Mouse (Mus musculus): ENCODE data around the gene Atxn2. TPM values are rescaled to one million over a fixed set of nuclear protein-coding genes. Genes with fewer than 3 reads are reported as not detected.
"Not testable (repeated sequence)": the region's sequence is repeated elsewhere in the genome, so short reads cannot be mapped to it uniquely, and the experiment has no call there.

The Atxn2 gene
- polyA plus RNA-seq, 1 experiment from 2014 or later = 67.2 TPM

- Histone ChIP-seq H3K4me1 (peaks cover 29% of the 10 kb centered on the region), H3K36me3 (no peaks in the 10 kb centered on the region), H3K4me3 (peak overlapping the region; percentile 50), H3K9ac (replicated peaks) (0 out of 2 replicates have a peak overlapping the region, but pooled peaks have one; percentile 57), H3K9me3 (no peaks in the 10 kb centered on the region), H3K4me2 (replicated peaks) (peak overlapping the region; percentile 77), H3K27ac (replicated peaks) (no peak overlapping the region), H3K27me3 (peaks cover 30% of the 10 kb centered on the region)
- no peak for ATAC-seq (replicated peaks)
- WGBS = 11% methylated on average over 17 of the region's 17 CpGs
Observed at GRCm38 (mm10) chr5:121843138-121843905, 132.2 kb downstream of the Atxn2 start.

GRCm38 (mm10) chr5:121845361-121845760 lies 134.2 kb downstream of the Atxn2 start:
- WGBS = 45% methylated on average over 4 of the region's 4 CpGs
- peaks cover 18% of the 10 kb centered on the region for H3K27me3 ChIP-seq
- H3K9ac ChIP-seq (replicated peaks) = no peak overlapping the region
- no peak overlapping the region for H3K4me3 ChIP-seq
- H3K9me3 ChIP-seq = no peaks in the 10 kb centered on the region
- H3K27ac ChIP-seq (replicated peaks) = no peak overlapping the region
- peaks cover 34% of the 10 kb centered on the region for H3K4me1 ChIP-seq
- no peaks in the 10 kb centered on the region for H3K36me3 ChIP-seq
- no peak overlapping the region for H3K4me2 ChIP-seq (replicated peaks)
- ATAC-seq (replicated peaks) = no peak

- Histone ChIP-seq H3K27me3 (peaks cover 18% of the 10 kb centered on the region), H3K9me3 (no peaks in the 10 kb centered on the region), H3K4me3 (no peak overlapping the region), H3K27ac (replicated peaks) (no peak overlapping the region), H3K4me2 (replicated peaks) (no peak overlapping the region), H3K4me1 (peaks cover 43% of the 10 kb centered on the region), H3K36me3 (no peaks in the 10 kb centered on the region), H3K9ac (replicated peaks) (no peak overlapping the region)
- WGBS = 84% methylated on average over 11 of the region's 11 CpGs
- ATAC-seq (replicated peaks) = no peak
Observed at GRCm38 (mm10) chr5:121846322-121846721, 135.2 kb downstream of the Atxn2 start.

GRCm38 (mm10) chr5:121847269-121847668 lies 136.1 kb downstream of the Atxn2 start:
- WGBS = 75% methylated on average over 3 of the region's 3 CpGs

GRCm38 (mm10) chr5:121848035-121848519 lies 136.9 kb downstream of the Atxn2 start:
- ATAC-seq (replicated peaks) = peak; percentile 24; the same call in 1 of the 2 replicates
- Histone ChIP-seq H3K4me1 (peaks cover 41% of the 10 kb centered on the region), H3K4me3 (peak overlapping the region; percentile 78), H3K36me3 (peaks cover 16% of the 10 kb centered on the region), H3K27ac (replicated peaks) (peak overlapping the region; percentile 62), H3K4me2 (replicated peaks) (peak overlapping the region; percentile 54), H3K27me3 (peaks cover 13% of the 10 kb centered on the region), H3K9ac (replicated peaks) (peak overlapping the region; percentile 73), H3K9me3 (no peaks in the 10 kb centered on the region)
- under 1% methylated on average over 17 of the region's 17 CpGs for WGBS

More at GRCm38 (mm10) chr5:121847269-121847668, 136.1 kb downstream of the Atxn2 start:
- not testable (repeated sequence) for H3K27ac ChIP-seq (replicated peaks); H3K4me2 ChIP-seq (replicated peaks); ATAC-seq (replicated peaks); H3K9me3 ChIP-seq; H3K4me3 ChIP-seq; H3K9ac ChIP-seq (replicated peaks); H3K36me3 ChIP-seq
- H3K4me1 ChIP-seq = peaks cover 48% of the 10 kb centered on the region
- peaks cover 13% of the 10 kb centered on the region for H3K27me3 ChIP-seq

- peak within 1 kb of the TSS; percentile 78 for H3K4me3 ChIP-seq
- H3K4me2 ChIP-seq (replicated peaks) = peak within 1 kb of the TSS; percentile 54
- no peaks in the 10 kb centered on the region for H3K9me3 ChIP-seq
- peak within 1 kb of the TSS; percentile 73 for H3K9ac ChIP-seq (replicated peaks)
- peaks cover 21% of the 10 kb centered on the region for H3K36me3 ChIP-seq
- ATAC-seq (replicated peaks) = peak; percentile 91
- peak within 1 kb of the TSS; percentile 62 for H3K27ac ChIP-seq (replicated peaks)
- peaks cover 37% of the 10 kb centered on the region for H3K4me1 ChIP-seq
- WGBS = 0% methylated on average over 42 of the region's 42 CpGs
- peaks cover 7% of the 10 kb centered on the region for H3K27me3 ChIP-seq
Observed at GRCm38 (mm10) chr5:121848743-121849142, 137.6 kb downstream of the Atxn2 start, which contains the start of gene Pheta1. Gene Pheta1 (plus strand): TSS chr5:121848984.

GRCm38 (mm10) chr5:121849478-121850349 lies 138.6 kb downstream of the Atxn2 start:
- Histone ChIP-seq H3K4me2 (replicated peaks) (peak overlapping the region; percentile 54), H3K4me3 (peak overlapping the region; percentile 78), H3K27me3 (no peaks in the 10 kb centered on the region), H3K9ac (replicated peaks) (peak overlapping the region; percentile 73), H3K27ac (replicated peaks) (0 out of 2 replicates have a peak overlapping the region, but pooled peaks have one; percentile 5), H3K9me3 (no peaks in the 10 kb centered on the region), H3K36me3 (peaks cover 27% of the 10 kb centered on the region), H3K4me1 (peaks cover 46% of the 10 kb centered on the region)
- 39% methylated on average over 20 of the region's 20 CpGs for WGBS
- ATAC-seq (replicated peaks) = no peak

- peaks cover 42% of the 10 kb centered on the region for H3K4me1 ChIP-seq
- ATAC-seq (replicated peaks) = no peak
- peaks cover 33% of the 10 kb centered on the region for H3K36me3 ChIP-seq
- H3K27me3 ChIP-seq = no peaks in the 10 kb centered on the region
- H3K9ac ChIP-seq (replicated peaks) = no peak overlapping the region
- H3K4me2 ChIP-seq (replicated peaks) = no peak overlapping the region
- WGBS = 88% methylated on average over 9 of the region's 9 CpGs
- no peaks in the 10 kb centered on the region for H3K9me3 ChIP-seq
- H3K4me3 ChIP-seq = no peak overlapping the region
- no peak overlapping the region for H3K27ac ChIP-seq (replicated peaks)
Observed at GRCm38 (mm10) chr5:121853368-121854051, 142.4 kb downstream of the Atxn2 start.

GRCm38 (mm10) chr5:121854768-121855167 lies 143.6 kb downstream of the Atxn2 start:
- Histone ChIP-seq H3K4me3 (no peak overlapping the region), H3K27me3 (no peaks in the 10 kb centered on the region), H3K4me1 (peaks cover 37% of the 10 kb centered on the region), H3K9me3 (no peaks in the 10 kb centered on the region), H3K27ac (replicated peaks) (0 out of 2 replicates have a peak overlapping the region, but pooled peaks have one; percentile 27), H3K9ac (replicated peaks) (no peak overlapping the region), H3K4me2 (replicated peaks) (no peak overlapping the region), H3K36me3 (peaks cover 33% of the 10 kb centered on the region)
- ATAC-seq (replicated peaks) = no peak
- 42% methylated on average over 10 of the region's 10 CpGs for WGBS

GRCm38 (mm10) chr5:121856740-121857139 lies 145.6 kb downstream of the Atxn2 start:
- Histone ChIP-seq H3K4me3 (no peak overlapping the region), H3K36me3 (peaks cover 41% of the 10 kb centered on the region), H3K9me3 (no peaks in the 10 kb centered on the region), H3K4me1 (peaks cover 17% of the 10 kb centered on the region), H3K9ac (replicated peaks) (no peak overlapping the region), H3K27ac (replicated peaks) (no peak overlapping the region), H3K4me2 (replicated peaks) (no peak overlapping the region), H3K27me3 (no peaks in the 10 kb centered on the region)
- 90% methylated on average over 11 of the region's 11 CpGs for WGBS
- no peak for ATAC-seq (replicated peaks)

- Histone ChIP-seq H3K4me1 (peaks cover 16% of the 10 kb centered on the region), H3K4me3 (no peak overlapping the region), H3K4me2 (replicated peaks) (no peak overlapping the region), H3K9me3 (no peaks in the 10 kb centered on the region), H3K27me3 (no peaks in the 10 kb centered on the region), H3K27ac (replicated peaks) (no peak overlapping the region), H3K9ac (replicated peaks) (no peak overlapping the region), H3K36me3 (peaks cover 26% of the 10 kb centered on the region; the same call in 1 of the 2 replicates)
- no peak for ATAC-seq (replicated peaks)
- WGBS = 90% methylated on average over 12 of the region's 12 CpGs
Observed at GRCm38 (mm10) chr5:121858427-121858826, 147.3 kb downstream of the Atxn2 start.

Measured in forebrain, embryonic 15.5 days (tissue).